Mouse (Mus musculus): ENCODE results near the gene Gm49486.

DNA sequence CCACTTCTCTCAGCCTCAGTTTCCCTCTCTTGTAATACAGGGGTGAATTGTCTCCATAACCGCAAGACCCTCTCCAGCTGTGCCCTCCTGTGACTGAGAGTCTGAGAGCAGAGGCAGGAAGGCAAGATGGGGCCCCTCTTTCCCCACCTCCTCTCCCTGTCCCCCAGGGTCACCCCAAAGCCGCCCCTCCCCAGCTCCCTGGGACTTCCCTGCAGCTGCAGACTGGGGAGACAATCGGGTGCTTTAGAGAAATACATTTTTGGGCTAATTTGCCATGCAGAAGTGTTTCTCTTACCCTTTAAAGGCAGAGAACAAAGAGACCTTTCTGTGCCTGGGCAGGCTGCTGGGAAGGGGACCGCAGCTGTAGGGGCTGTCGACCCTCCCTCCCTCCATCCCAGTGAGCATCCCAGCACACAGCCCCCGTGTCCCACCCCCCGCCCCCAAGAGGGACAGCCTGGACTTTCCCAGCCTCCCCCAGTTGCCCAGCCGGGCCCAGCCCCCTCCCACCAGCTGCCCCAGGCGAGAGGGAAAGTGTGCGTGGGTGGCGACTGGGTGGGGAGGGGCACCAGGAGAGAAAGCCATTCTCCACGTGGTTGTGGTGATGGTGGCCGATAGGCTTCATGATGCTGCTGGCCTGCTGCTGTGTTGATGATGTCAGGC is 27.6 kb upstream of the Gm49486 start:
- TF ChIP-seq CTCF (conservative IDR thresholded peaks at IDR 0.05; ENCODE audit: low read length) = no peak
- no peak for TF ChIP-seq POU5F1 (IDR thresholded peaks at IDR 0.05; ENCODE audit: borderline replicate concordance, low read length)
- no peak for TF ChIP-seq NANOG (IDR thresholded peaks at IDR 0.05; ENCODE audit: borderline replicate concordance, low read length)

All from E14TG2a.4 (cell line).